Mouse (Mus musculus): ENCODE measurements around the gene Lingo1. TPM values are rescaled to one million over a fixed set of nuclear protein-coding genes. Genes with fewer than 3 reads are reported as not detected.

Gene Lingo1
- polyA plus RNA-seq, 1 experiment from 2014 or later, result 1.3 TPM

DNA sequence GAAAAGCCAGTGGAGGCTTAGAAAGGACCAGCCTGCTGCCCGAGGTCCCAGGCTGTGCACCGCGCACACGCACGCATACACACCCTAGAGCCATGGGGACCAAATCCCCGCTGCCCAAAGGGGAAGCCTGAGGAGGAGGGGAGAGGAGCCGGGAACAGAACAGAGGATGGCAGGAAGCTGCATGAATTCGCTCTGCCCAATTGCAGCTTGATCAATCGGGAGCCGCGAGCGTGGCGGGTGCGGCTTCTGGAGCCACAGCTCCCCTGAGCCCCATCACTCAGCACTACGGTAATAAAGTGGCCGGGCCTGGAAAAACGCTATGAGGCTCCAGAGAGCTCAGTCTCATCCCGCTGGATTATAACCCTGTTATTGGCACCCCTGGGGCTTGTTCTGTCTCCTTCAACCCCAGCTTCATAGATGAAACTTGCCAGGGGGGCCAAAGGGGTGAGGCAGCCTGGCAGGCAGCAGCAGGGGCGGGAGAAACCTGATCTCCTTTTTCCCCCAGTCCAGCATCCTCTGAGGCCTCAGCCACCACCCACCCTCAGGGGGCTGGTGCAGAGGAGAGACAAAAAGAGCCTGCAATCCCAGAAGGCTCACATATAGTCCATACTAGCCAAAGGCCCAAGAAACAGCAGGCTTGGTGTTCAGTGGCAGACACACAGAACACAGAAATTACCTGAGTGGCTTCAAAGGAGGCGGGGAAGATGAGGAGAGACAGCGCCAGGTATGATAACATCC is 29.4 kb upstream of the Lingo1 start:
- Histone ChIP-seq H3K9me3 (ENCODE audit: low read length) (no peaks in the 10 kb centered on the region), H3K9ac (replicated peaks; ENCODE audit: low read depth) (no peak overlapping the region), H3K4me3 (ENCODE audit: low read depth, low read length) (no peak overlapping the region), H3K27ac (ENCODE audit: low read length) (no peak overlapping the region), H3K27me3 (replicated peaks; ENCODE audit: insufficient read depth, low read length) (0 out of 2 replicates have a peak, but pooled peaks cover 3% of the 10 kb centered on the region), H3K36me3 (ENCODE audit: insufficient read depth, low read length) (no peaks in the 10 kb centered on the region), H3K4me1 (ENCODE audit: insufficient read depth, low read depth, low read length) (no peaks in the 10 kb centered on the region), H3K4me2 (replicated peaks; ENCODE audit: low read depth, low read length) (no peak overlapping the region)
- no peak for ATAC-seq
- TF ChIP-seq CTCF (IDR thresholded peaks at IDR 0.05), result no peak
- no peak for TF ChIP-seq EP300 (IDR thresholded peaks at IDR 0.05)
- WGBS, result 18% methylated on average over 21 of the region's 21 CpGs
- no peak for DNase-seq (ENCODE audit: low spot score)

DNA sequence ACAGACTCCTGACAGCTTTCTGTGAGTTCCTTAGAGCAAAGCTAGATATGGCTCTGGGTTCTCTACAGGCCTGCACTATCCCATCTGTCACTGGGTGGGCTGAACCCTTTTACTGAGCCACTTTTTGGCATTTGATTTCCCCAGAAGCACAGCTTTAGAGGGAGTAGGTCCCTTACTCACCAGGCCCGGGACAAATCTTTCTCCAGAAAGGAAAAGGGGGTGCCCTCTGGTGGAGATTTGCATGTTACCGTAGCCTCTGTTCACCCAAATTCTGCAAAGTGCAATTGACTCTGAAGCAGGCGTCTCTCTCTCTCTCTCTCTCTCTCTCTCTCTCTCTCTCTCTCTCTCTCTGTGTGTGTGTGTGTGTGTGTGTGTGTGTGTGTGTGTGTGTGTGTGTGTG is 28.6 kb upstream of the Lingo1 start:
- ATAC-seq (no peak), DNase-seq (ENCODE audit: low spot score) (peak; percentile 42)
- Histone ChIP-seq H3K36me3 (ENCODE audit: insufficient read depth, low read length) (no peaks in the 10 kb centered on the region), H3K4me1 (ENCODE audit: insufficient read depth, low read depth, low read length) (no peaks in the 10 kb centered on the region), H3K27me3 (replicated peaks; ENCODE audit: insufficient read depth, low read length) (0 out of 2 replicates have a peak, but pooled peaks cover 3% of the 10 kb centered on the region), H3K27ac (ENCODE audit: low read length) (no peak overlapping the region), H3K4me3 (ENCODE audit: low read depth, low read length) (no peak overlapping the region), H3K9me3 (ENCODE audit: low read length) (no peaks in the 10 kb centered on the region), H3K4me2 (replicated peaks; ENCODE audit: low read depth, low read length) (no peak overlapping the region), H3K9ac (replicated peaks; ENCODE audit: low read depth) (no peak overlapping the region)
- WGBS, result 8% methylated on average over 3 of the region's 3 CpGs
- TF ChIP-seq CTCF (IDR thresholded peaks at IDR 0.05) (peak; percentile 59), EP300 (IDR thresholded peaks at IDR 0.05) (no peak)

DNA sequence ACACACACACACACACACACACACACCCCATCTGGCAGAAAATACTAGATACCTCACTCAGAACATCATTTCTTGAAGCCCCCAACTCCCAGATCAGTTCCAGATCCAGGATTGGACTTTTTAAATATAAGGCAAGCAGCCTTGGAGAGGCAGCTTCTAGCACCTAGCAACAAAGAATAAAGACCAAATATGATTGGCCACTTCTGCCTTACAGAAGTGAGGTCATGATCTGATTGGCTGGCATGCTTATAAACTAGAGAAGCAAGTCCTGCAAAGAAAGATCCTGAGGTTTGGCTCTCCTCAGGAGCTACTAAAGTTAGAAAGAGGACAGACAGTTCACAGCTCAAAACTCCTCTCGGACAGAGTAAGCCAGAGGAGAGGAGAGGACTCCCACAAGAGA is 14.6 kb upstream of the Lingo1 start:
- no peaks in the 10 kb centered on the region for H3K4me1 ChIP-seq (ENCODE audit: insufficient read depth, low read depth, low read length)
- no peak overlapping the region for H3K4me3 ChIP-seq (ENCODE audit: low read depth, low read length)
- H3K9ac ChIP-seq (replicated peaks; ENCODE audit: low read depth), result no peak overlapping the region
- 0 out of 2 replicates have a peak, but pooled peaks cover 5% of the 10 kb centered on the region for H3K27me3 ChIP-seq (replicated peaks; ENCODE audit: insufficient read depth, low read length)
- no peaks in the 10 kb centered on the region for H3K9me3 ChIP-seq (ENCODE audit: low read length)
- no peaks in the 10 kb centered on the region for H3K36me3 ChIP-seq (ENCODE audit: insufficient read depth, low read length)
- no peak for TF ChIP-seq CTCF (IDR thresholded peaks at IDR 0.05)
- TF ChIP-seq EP300 (IDR thresholded peaks at IDR 0.05), result no peak
- ATAC-seq (no peak), DNase-seq (ENCODE audit: low spot score) (peak; percentile 25)
- no peak overlapping the region for H3K27ac ChIP-seq (ENCODE audit: low read length)
- WGBS, result 78% methylated on average over 1 of the region's 1 CpGs
- no peak overlapping the region for H3K4me2 ChIP-seq (replicated peaks; ENCODE audit: low read depth, low read length)

DNA sequence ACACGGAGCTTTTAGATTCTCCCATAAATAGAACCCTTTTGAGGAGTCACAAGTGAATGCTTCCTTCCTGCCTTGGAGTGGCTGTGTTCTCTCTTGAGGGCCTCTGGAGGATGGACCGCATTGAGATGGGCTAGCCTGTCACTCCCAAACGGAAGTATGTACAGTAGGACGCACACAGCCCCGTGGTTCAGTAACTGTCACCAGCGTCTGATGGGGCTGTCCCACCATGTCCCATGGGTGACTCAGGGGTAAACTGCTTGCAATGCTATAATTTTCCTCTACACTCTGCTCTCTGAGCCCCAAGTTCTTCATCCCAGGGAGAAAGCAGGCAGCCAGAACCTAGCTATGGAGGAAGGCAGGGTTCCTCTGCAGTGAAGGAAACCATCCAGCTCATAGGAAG is 11.7 kb upstream of the Lingo1 start:
- 79% methylated on average over 6 of the region's 6 CpGs for WGBS
- Histone ChIP-seq H3K36me3 (ENCODE audit: insufficient read depth, low read length) (no peaks in the 10 kb centered on the region), H3K4me3 (ENCODE audit: low read depth, low read length) (no peak overlapping the region), H3K9me3 (ENCODE audit: low read length) (no peaks in the 10 kb centered on the region), H3K27me3 (replicated peaks; ENCODE audit: insufficient read depth, low read length) (no peaks in the 10 kb centered on the region), H3K4me1 (ENCODE audit: insufficient read depth, low read depth, low read length) (no peaks in the 10 kb centered on the region), H3K27ac (ENCODE audit: low read length) (no peak overlapping the region), H3K9ac (replicated peaks; ENCODE audit: low read depth) (no peak overlapping the region), H3K4me2 (replicated peaks; ENCODE audit: low read depth, low read length) (no peak overlapping the region)
- TF ChIP-seq EP300 (IDR thresholded peaks at IDR 0.05) (no peak), CTCF (IDR thresholded peaks at IDR 0.05) (no peak)
- no peak for DNase-seq (ENCODE audit: low spot score)
- no peak for ATAC-seq

GRCm38 (mm10) chr9:56803146-56803545 is 6.9 kb upstream of the Lingo1 start:
- Histone ChIP-seq H3K4me3 (ENCODE audit: low read depth, low read length) (no peak overlapping the region), H3K27me3 (replicated peaks; ENCODE audit: insufficient read depth, low read length) (0 out of 2 replicates have a peak, but pooled peaks cover 5% of the 10 kb centered on the region), H3K36me3 (ENCODE audit: insufficient read depth, low read length) (no peaks in the 10 kb centered on the region), H3K27ac (ENCODE audit: low read length) (no peak overlapping the region), H3K9ac (replicated peaks; ENCODE audit: low read depth) (no peak overlapping the region), H3K4me2 (replicated peaks; ENCODE audit: low read depth, low read length) (no peak overlapping the region), H3K4me1 (ENCODE audit: insufficient read depth, low read depth, low read length) (no peaks in the 10 kb centered on the region), H3K9me3 (ENCODE audit: low read length) (no peaks in the 10 kb centered on the region)
- DNase-seq (ENCODE audit: low spot score) (no peak), ATAC-seq (no peak)
- TF ChIP-seq CTCF (IDR thresholded peaks at IDR 0.05) (no peak), EP300 (IDR thresholded peaks at IDR 0.05) (no peak)
- WGBS, result 88% methylated on average over 7 of the region's 7 CpGs

- DNase-seq (ENCODE audit: low spot score) (peak; percentile 74), ATAC-seq (peak; percentile 41; the same call in 1 of the 2 replicates)
- peak; percentile 84 for TF ChIP-seq CTCF (IDR thresholded peaks at IDR 0.05)
- no peak for TF ChIP-seq EP300 (IDR thresholded peaks at IDR 0.05)
- Histone ChIP-seq H3K27me3 (replicated peaks; ENCODE audit: insufficient read depth, low read length) (peaks cover 34% of the 10 kb centered on the region), H3K36me3 (ENCODE audit: insufficient read depth, low read length) (no peaks in the 10 kb centered on the region), H3K9ac (replicated peaks; ENCODE audit: low read depth) (no peak overlapping the region), H3K9me3 (ENCODE audit: low read length) (no peaks in the 10 kb centered on the region), H3K4me2 (replicated peaks; ENCODE audit: low read depth, low read length) (no peak overlapping the region), H3K27ac (ENCODE audit: low read length) (no peak overlapping the region), H3K4me1 (ENCODE audit: insufficient read depth, low read depth, low read length) (peaks cover 3% of the 10 kb centered on the region; the same call in 1 of the 2 replicates), H3K4me3 (ENCODE audit: low read depth, low read length) (no peak overlapping the region)
- WGBS, result 7% methylated on average over 5 of the region's 5 CpGs
Measured at GRCm38 (mm10) chr9:56797876-56798275, 1.6 kb upstream of the Lingo1 start.
